Mouse (Mus musculus): Measurements from ENCODE around the gene Cyb561a3.

DNA sequence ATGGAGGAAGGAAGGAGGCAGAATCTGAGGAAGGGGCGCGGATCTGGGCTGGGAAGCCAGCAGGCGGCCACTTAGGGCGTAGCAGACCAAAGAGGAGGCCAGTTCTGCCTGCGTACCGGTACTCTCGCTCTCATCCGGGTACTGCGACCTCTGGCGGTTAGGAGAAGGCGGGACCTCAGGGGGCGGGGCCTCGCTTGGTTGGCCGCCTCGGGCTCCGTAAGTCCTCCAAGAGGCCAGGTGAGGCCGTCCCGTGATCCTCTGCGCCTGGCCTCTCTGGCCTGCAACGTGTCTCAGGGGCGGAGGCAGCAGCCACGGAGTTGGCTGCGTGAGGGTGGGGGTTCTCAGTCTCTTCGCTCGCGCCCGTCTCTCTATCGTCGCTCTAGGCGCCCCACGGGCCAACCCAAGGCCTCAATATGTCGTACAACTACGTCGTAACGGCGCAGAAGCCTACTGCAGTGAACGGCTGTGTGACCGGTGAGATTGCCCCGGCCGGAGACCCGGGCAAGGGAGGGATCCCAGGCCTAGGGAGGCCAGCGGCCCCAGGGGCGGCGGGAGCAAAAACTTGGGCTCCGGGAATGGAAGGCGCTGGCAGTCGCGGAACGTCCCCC is 28.4 kb downstream of the Cyb561a3 start, which contains the start of the genes Ddb1 and Tkfc:
- TF ChIP-seq TAL1 (IDR thresholded peaks at IDR 0.05; ENCODE audit: low read length) (no peak), GATA1 (IDR thresholded peaks at IDR 0.05; ENCODE audit: low read length) (no peak)

All from erythroblast, embryonic 14.5 days (primary cell).